Mouse (Mus musculus) G1E (cell line): ENCODE data around the gene Hba-x.

Experiments
- CTCF ChIP-seq: IDR thresholded peaks from 2 replicates; pipeline ENCODE4 v1.5.1; 2012; ENCODE audit warnings: low read depth, low read length, inconsistent platforms, mixed read lengths
- GATA1 ChIP-seq: IDR thresholded peaks from 2 replicates; pipeline ENCODE4 v1.6.1; 2012; ENCODE audit warnings: borderline replicate concordance, low read length, inconsistent platforms, mixed read lengths
- GATA2 ChIP-seq: IDR thresholded peaks from 2 replicates; pipeline ENCODE4 v1.6.1; 2012; ENCODE audit warnings: low read depth, low read length, inconsistent platforms, borderline replicate concordance
- POLR2AphosphoS5 ChIP-seq: IDR thresholded peaks from 2 replicates; pipeline ENCODE4 v1.6.1; 2012; ENCODE audit warnings: low read depth, low read length, inconsistent platforms; ENCODE audit not compliant: insufficient replicate concordance
- TAL1 ChIP-seq: conservative IDR thresholded peaks from 2 replicates; pipeline ENCODE4 v1.6.1; 2012; ENCODE audit warnings: low read depth, low read length, inconsistent platforms, mixed read lengths

DNA sequence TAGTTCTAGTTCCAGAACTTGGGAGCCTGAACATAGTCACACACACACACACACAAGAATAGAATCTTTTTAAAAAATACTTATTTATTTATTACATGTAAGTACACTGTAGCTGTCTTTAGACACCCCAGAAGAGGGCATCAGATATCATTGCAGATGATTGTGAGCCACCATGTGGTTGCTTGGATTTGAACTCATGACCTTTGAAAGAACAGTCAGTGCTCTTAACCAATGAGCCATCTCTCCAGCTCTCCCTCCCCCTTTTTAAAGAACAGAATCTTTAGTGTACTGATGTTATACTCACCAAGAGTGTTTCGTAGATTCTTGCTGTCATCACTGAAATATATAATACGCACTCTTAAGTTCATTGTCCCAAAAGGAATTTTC is 22.3 kb downstream of the Hba-x start:
- TF ChIP-seq CTCF: no peak
- TF ChIP-seq GATA1: no peak
- no peak for TF ChIP-seq POLR2AphosphoS5
- TF ChIP-seq TAL1: no peak
- TF ChIP-seq GATA2: no peak
